Mouse (Mus musculus): ENCODE measurements around the gene Bag1. TPM values are rescaled to one million over a fixed set of nuclear protein-coding genes. Genes with fewer than 3 reads are reported as not detected.
"Not testable (repeated sequence)": the region's sequence is repeated elsewhere in the genome, so short reads cannot be mapped to it uniquely, and the experiment has no call there.

Bag1 gene
- total RNA-seq, 2 experiments from 2014 or later, result 164 to 181 TPM

- no peak for TF ChIP-seq CTCF (IDR thresholded peaks at IDR 0.05)
- intact Hi-C loops (cut with DNase I), result loop anchor here (5.0 kb wide), 1 partner anchor 152 kb away; the partner anchor contains the start of gene Nol6
- no peak for DNase-seq (ENCODE audit: extremely low spot score in 1 of 2, low spot score in 2 of 2)
Measured at GRCm38 (mm10) chr4:40969781-40970591, 21.9 kb upstream of the Bag1 start.

GRCm38 (mm10) chr4:40969161-40969560 lies 21.1 kb upstream of the Bag1 start:
- DNase-seq (ENCODE audit: extremely low spot score in 1 of 2, low spot score in 2 of 2), result no peak
- TF ChIP-seq CTCF (IDR thresholded peaks at IDR 0.05), result no peak
- intact Hi-C loops (cut with DNase I), result no loop called here
- Histone ChIP-seq H3K27ac (no peak overlapping the region), H3K4me3 (no peak overlapping the region)

More at GRCm38 (mm10) chr4:40969781-40970591, 21.9 kb upstream of the Bag1 start:
- H3K27ac ChIP-seq, result peak overlapping the region; percentile 98
- peak overlapping the region; percentile 95 for H3K4me3 ChIP-seq

GRCm38 (mm10) chr4:40963536-40963935 lies 15.4 kb upstream of the Bag1 start:
- no peak overlapping the region for H3K27ac ChIP-seq
- intact Hi-C loops (cut with DNase I), result no loop called here
- DNase-seq (ENCODE audit: extremely low spot score in 1 of 2, low spot score in 2 of 2), result no peak
- H3K4me3 ChIP-seq, result no peak overlapping the region
- TF ChIP-seq CTCF (IDR thresholded peaks at IDR 0.05), result no peak

GRCm38 (mm10) chr4:40955942-40956341 lies 7.8 kb upstream of the Bag1 start:
- no peak overlapping the region for H3K4me3 ChIP-seq
- no peak overlapping the region for H3K27ac ChIP-seq
- DNase-seq (ENCODE audit: extremely low spot score in 1 of 2, low spot score in 2 of 2), result no peak
- intact Hi-C loops (cut with DNase I), result no loop called here
- no peak for TF ChIP-seq CTCF (IDR thresholded peaks at IDR 0.05)

GRCm38 (mm10) chr4:40953521-40953920 lies 5.4 kb upstream of the Bag1 start:
- peak; percentile 40 for TF ChIP-seq CTCF (IDR thresholded peaks at IDR 0.05)
- DNase-seq (ENCODE audit: extremely low spot score in 1 of 2, low spot score in 2 of 2), result no peak
- no peak overlapping the region for H3K4me3 ChIP-seq
- no peak overlapping the region for H3K27ac ChIP-seq
- intact Hi-C loops (cut with DNase I), result no loop called here

GRCm38 (mm10) chr4:40947565-40948159 lies 432 bp downstream of the Bag1 start:
- peak; percentile 28 for TF ChIP-seq CTCF (IDR thresholded peaks at IDR 0.05)
- no peak for DNase-seq (ENCODE audit: extremely low spot score in 1 of 2, low spot score in 2 of 2)
- Histone ChIP-seq H3K4me3 (peak overlapping the region; percentile 71), H3K27ac (peak overlapping the region; percentile 60)
- intact Hi-C loops (cut with DNase I), result loop anchor here (1.0 to 10.0 kb wide), 5 partner anchors 24 to 673 kb away; partner anchors contain the start of genes B4galt1, Ndufb6 and Smu1

GRCm38 (mm10) chr4:40946516-40947121 lies 1.5 kb downstream of the Bag1 start:
- intact Hi-C loops (cut with DNase I), result loop anchor here (1.0 to 10.0 kb wide), 4 partner anchors 92 to 672 kb away; partner anchors contain the start of genes B4galt1, Ndufb6 and Smu1
- Histone ChIP-seq H3K27ac (no peak overlapping the region), H3K4me3 (no peak overlapping the region)
- no peak for DNase-seq (ENCODE audit: extremely low spot score in 1 of 2, low spot score in 2 of 2)
- TF ChIP-seq CTCF (IDR thresholded peaks at IDR 0.05), result no peak

GRCm38 (mm10) chr4:40943651-40944050 lies 4.4 kb downstream of the Bag1 start:
- no peak for DNase-seq (ENCODE audit: extremely low spot score in 1 of 2, low spot score in 2 of 2)
- no peak overlapping the region for H3K27ac ChIP-seq
- no peak for TF ChIP-seq CTCF (IDR thresholded peaks at IDR 0.05)
- intact Hi-C loops (cut with DNase I), result loop anchor here (10.0 kb wide), 1 partner anchor 669 kb away; the partner anchor contains the start of gene Ndufb6
- H3K4me3 ChIP-seq, result no peak overlapping the region

GRCm38 (mm10) chr4:40938793-40939192 lies 9.3 kb downstream of the Bag1 start:
- no peak overlapping the region for H3K4me3 ChIP-seq
- intact Hi-C loops (cut with DNase I), result no loop called here
- peak; percentile 3 for TF ChIP-seq CTCF (IDR thresholded peaks at IDR 0.05)
- no peak for DNase-seq (ENCODE audit: extremely low spot score in 1 of 2, low spot score in 2 of 2)
- H3K27ac ChIP-seq, result no peak overlapping the region

- no peak overlapping the region for H3K4me3 ChIP-seq
- no peak overlapping the region for H3K27ac ChIP-seq
- no peak for TF ChIP-seq CTCF (IDR thresholded peaks at IDR 0.05)
- peak; percentile 15 to 36 for DNase-seq (ENCODE audit: extremely low spot score in 1 of 2, low spot score in 2 of 2)
- intact Hi-C loops (cut with DNase I), result no loop called here
Measured at GRCm38 (mm10) chr4:40936175-40936839, 11.8 kb downstream of the Bag1 start.

GRCm38 (mm10) chr4:40934369-40934768 lies 13.7 kb downstream of the Bag1 start:
- H3K4me3 ChIP-seq; H3K27ac ChIP-seq; intact Hi-C loops (cut with DNase I); DNase-seq (ENCODE audit: extremely low spot score in 1 of 2, low spot score in 2 of 2): not testable (repeated sequence)
